Mouse (Mus musculus) hindbrain, embryonic 11.5 days (tissue): ENCODE results near the gene Gm36864. TPM values are rescaled to one million over a fixed set of nuclear protein-coding genes. Genes with fewer than 3 reads are reported as not detected.
"Not testable (repeated sequence)": the region's sequence is repeated elsewhere in the genome, so short reads cannot be mapped to it uniquely, and the experiment has no call there.

Source experiments
- ATAC-seq: fragments of 200-750 bp; cut with Nextera tagmentation; 2 replicates; pipeline ENCODE4 v1.8.0; 2017; ENCODE audit warnings: mild to moderate bottlenecking, moderate TSS enrichment, moderate library complexity; ENCODE audit not compliant: low FRiP score
- DNase-seq: peaks from one replicate; pipeline ENCODE4 v3.0.0-alpha.2; 2015; ENCODE audit warnings: low spot score
- H3K27ac ChIP-seq: fragments of 300-500 bp; sonication (generic); 2 replicates; pipeline ENCODE4 v1.5.1; 2014; ENCODE audit warnings: mild to moderate bottlenecking, low read depth, low read length
- H3K27me3 ChIP-seq: fragments of 300-500 bp; sonication (generic); 2 replicates; pipeline ENCODE4 v1.6.1; 2014; ENCODE audit warnings: mild to moderate bottlenecking, low read length, moderate library complexity, mixed read lengths; ENCODE audit not compliant: control insufficient read depth, insufficient read depth
- H3K36me3 ChIP-seq: fragments of 300-500 bp; sonication (generic); 2 replicates; pipeline ENCODE4 v1.6.1; 2014; ENCODE audit warnings: mild to moderate bottlenecking, low read length, moderate library complexity, mixed read lengths; ENCODE audit not compliant: control insufficient read depth, insufficient read depth
- H3K4me1 ChIP-seq: fragments of 300-500 bp; sonication (generic); replicated peaks from 2 replicates; pipeline ENCODE4 v1.6.1; 2014; ENCODE audit warnings: low read length, mixed read lengths; ENCODE audit not compliant: control insufficient read depth, insufficient read depth
- H3K4me2 ChIP-seq: fragments of 300-500 bp; sonication (generic); replicated peaks from 2 replicates; pipeline ENCODE4 v1.6.1; 2014; ENCODE audit warnings: mild to moderate bottlenecking, low read depth, low read length
- H3K4me3 ChIP-seq: fragments of 300-500 bp; sonication (generic); 2 replicates; pipeline ENCODE4 v1.5.1; 2014; ENCODE audit warnings: low read depth, low read length
- H3K9ac ChIP-seq: fragments of 300-500 bp; sonication (generic); 2 replicates; pipeline ENCODE4 v1.6.1; 2014; ENCODE audit warnings: low read depth, low read length
- H3K9me3 ChIP-seq: fragments of 300-500 bp; sonication (generic); 2 replicates; pipeline ENCODE4 v1.6.1; 2016; ENCODE audit warnings: low read length; ENCODE audit not compliant: control insufficient read depth
- WGBS: fragments of 180-500 bp; shearing (Covaris S2); extraction: QIAGEN DNeasy Blood & Tissue Kit; methylation state at CpG from one replicate; pipeline ENCODE4 v1.1.7; 2014; 5-methylcytosine and 5-hydroxymethylcytosine counted together
- polyA plus RNA-seq: library from polyadenylated mRNA; unstranded; fragments of >200 nt; fragmentation: Nextera tagmentation; extraction: Ambion mirVana; gene quantifications from 2 replicates; pipeline ENCODE4 v1.2.1, GENCODE M21; 2014

The Gm36864 gene
- polyA plus RNA-seq, 1 experiment from 2014 or later: not detected

DNA sequence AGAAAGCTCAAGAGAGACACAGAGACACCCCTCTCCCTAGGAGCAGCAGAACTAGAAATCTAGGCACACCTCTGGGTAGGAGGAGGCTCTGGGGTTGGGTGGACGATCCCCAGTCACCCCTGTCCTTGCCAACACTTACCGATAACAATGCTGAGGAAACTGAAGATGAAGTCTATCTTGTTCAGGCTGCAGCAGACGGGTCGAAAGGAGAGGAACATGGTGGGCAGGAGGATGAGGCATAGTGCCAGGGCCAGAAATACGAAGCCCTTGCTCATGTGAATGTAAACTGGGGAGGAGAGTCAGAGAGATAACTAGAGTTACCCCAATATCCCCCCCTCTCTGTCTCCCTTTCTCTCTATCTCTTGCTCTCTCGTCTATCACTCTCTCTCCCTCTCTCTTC is 13.6 kb upstream of the Gm36864 start:
- 83% methylated on average over 6 of the region's 6 CpGs for WGBS
- not testable (repeated sequence) for H3K36me3 ChIP-seq, H3K4me2 ChIP-seq, H3K9me3 ChIP-seq, H3K4me1 ChIP-seq, H3K27ac ChIP-seq, DNase-seq, H3K27me3 ChIP-seq, H3K9ac ChIP-seq, ATAC-seq, H3K4me3 ChIP-seq

DNA sequence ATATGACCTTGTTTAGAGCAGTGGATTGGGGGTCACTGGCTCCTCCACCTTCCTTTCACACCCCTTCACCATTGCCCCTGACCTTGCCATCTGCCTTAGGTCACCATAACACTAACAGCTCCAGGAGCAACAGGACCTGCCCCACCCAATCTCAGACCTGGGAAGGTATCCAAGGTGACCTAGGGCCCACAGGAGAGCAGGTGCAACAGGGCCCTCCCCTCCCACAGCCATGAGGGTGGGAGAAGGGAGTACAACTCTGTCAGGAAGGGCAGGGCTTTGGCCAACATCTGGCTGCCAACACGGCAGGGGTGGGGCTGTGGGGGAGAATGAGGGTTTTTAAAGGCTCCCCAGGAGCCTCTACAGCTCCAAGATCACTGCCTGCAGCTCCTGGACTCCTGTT is 10.9 kb upstream of the Gm36864 start, which contains the start of gene Klk1:
TSS of gene Klk1 (plus strand) at position 285 of the 400 bp plus-strand sequence.
- H3K9ac ChIP-seq: no peak within 1 kb of the TSS
- no peaks in the 10 kb centered on the region for H3K27me3 ChIP-seq
- H3K27ac ChIP-seq: no peak within 1 kb of the TSS
- H3K4me3 ChIP-seq: no peak within 1 kb of the TSS
- DNase-seq: no peak
- H3K4me1 ChIP-seq: no peaks in the 10 kb centered on the region
- no peaks in the 10 kb centered on the region for H3K9me3 ChIP-seq
- ATAC-seq: no peak
- no peaks in the 10 kb centered on the region for H3K36me3 ChIP-seq
- WGBS: 45% methylated on average over 1 of the region's 1 CpGs
- H3K4me2 ChIP-seq: no peak within 1 kb of the TSS

DNA sequence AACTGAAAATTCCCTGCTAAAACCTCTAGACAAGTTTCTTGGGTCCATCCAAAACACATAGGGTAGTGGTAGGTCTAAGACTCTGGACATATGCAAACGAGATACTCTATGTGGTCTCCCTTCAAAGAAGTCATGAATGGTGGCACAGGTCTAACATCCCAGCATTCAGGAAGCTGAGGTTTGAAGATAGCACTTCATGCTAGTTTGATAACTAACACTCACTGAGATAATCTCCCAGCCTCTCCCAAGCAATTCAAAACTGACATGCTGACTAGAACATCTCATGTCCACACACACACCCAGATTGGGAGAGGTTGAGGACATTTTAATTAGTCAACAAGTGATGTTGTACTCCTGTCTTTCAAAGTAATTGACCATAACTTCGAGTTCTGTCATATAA is 3.9 kb downstream of the Gm36864 start:
- H3K4me3 ChIP-seq: no peak overlapping the region
- no peaks in the 10 kb centered on the region for H3K27me3 ChIP-seq
- no peaks in the 10 kb centered on the region for H3K9me3 ChIP-seq
- no peak for ATAC-seq
- no peak overlapping the region for H3K27ac ChIP-seq
- H3K4me2 ChIP-seq: no peak overlapping the region
- DNase-seq: no peak
- H3K9ac ChIP-seq: no peak overlapping the region
- WGBS: 67% methylated on average over 2 of the region's 2 CpGs
- H3K4me1 ChIP-seq: no peaks in the 10 kb centered on the region
- no peaks in the 10 kb centered on the region for H3K36me3 ChIP-seq

DNA sequence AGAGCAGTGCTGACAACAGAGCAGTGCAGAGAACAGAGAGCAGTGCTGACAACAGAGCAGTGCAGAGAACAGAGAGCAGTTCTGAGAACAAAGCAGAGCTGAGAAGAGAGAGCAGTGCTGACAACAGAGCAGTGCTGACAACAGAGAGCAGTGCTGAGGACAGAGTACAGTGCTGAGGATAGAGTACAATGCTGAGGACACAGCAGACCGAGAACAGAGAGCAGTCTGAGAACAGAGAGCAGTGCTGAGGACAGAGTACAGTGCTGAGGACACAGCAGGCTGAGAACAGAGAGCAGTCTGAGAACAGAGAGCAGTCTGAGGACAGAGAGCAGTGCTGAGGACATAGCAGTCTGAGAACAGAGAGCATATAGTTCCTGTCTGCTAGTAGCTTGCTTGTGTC is 4.7 kb downstream of the Gm36864 start:
- no peak for DNase-seq
- Histone ChIP-seq H3K4me3 (no peak overlapping the region), H3K9me3 (no peaks in the 10 kb centered on the region), H3K4me2 (no peak overlapping the region), H3K9ac (no peak overlapping the region), H3K4me1 (no peaks in the 10 kb centered on the region; the same call in 1 of the 2 replicates), H3K27ac (no peak overlapping the region), H3K27me3 (no peaks in the 10 kb centered on the region), H3K36me3 (no peaks in the 10 kb centered on the region)
- ATAC-seq: no peak
- 57% methylated on average over 1 of the region's 1 CpGs for WGBS

DNA sequence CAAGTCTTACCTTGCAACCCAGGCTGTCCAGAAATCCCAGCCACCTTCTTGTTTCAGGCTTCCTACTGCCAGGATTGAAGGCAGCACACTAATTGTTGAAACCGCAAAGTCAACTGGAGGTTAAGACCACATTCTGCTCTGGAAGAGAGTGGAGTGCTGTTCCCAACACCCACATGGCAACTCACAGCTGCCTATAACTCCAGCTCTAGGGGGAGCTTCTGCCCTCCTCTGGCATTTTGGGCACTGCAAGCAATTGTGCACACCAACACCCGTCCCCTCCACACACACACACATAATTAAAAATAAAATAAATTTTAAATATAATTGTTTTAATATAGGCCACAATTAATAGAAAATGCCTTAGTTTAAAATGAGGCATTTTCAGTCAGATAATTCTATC is 5.2 kb downstream of the Gm36864 start:
- H3K36me3 ChIP-seq: no peaks in the 10 kb centered on the region
- H3K4me1 ChIP-seq: no peaks in the 10 kb centered on the region; the same call in 1 of the 2 replicates
- WGBS: 79% methylated on average over 2 of the region's 2 CpGs

GRCm38 (mm10) chr7:44244080-44244479 is 8.1 kb downstream of the Gm36864 start:
- H3K4me3 ChIP-seq: no peak overlapping the region
- 0 out of 2 replicates have a peak, but pooled peaks cover 1% of the 10 kb centered on the region for H3K36me3 ChIP-seq
- no peak overlapping the region for H3K27ac ChIP-seq
- DNase-seq: no peak
- no peaks in the 10 kb centered on the region for H3K27me3 ChIP-seq
- H3K4me1 ChIP-seq: peaks cover 2% of the 10 kb centered on the region; the same call in 1 of the 2 replicates
- ATAC-seq: no peak
- no peaks in the 10 kb centered on the region for H3K9me3 ChIP-seq
- no peak overlapping the region for H3K9ac ChIP-seq
- H3K4me2 ChIP-seq: no peak overlapping the region
- WGBS: 70% methylated on average over 1 of the region's 1 CpGs

More for the DNA sequence above, 5.2 kb downstream of the Gm36864 start:
- Histone ChIP-seq H3K9ac (no peak overlapping the region), H3K4me3 (no peak overlapping the region), H3K27ac (no peak overlapping the region), H3K27me3 (no peaks in the 10 kb centered on the region), H3K4me2 (no peak overlapping the region), H3K9me3 (no peaks in the 10 kb centered on the region)
- DNase-seq (no peak), ATAC-seq (no peak)

DNA sequence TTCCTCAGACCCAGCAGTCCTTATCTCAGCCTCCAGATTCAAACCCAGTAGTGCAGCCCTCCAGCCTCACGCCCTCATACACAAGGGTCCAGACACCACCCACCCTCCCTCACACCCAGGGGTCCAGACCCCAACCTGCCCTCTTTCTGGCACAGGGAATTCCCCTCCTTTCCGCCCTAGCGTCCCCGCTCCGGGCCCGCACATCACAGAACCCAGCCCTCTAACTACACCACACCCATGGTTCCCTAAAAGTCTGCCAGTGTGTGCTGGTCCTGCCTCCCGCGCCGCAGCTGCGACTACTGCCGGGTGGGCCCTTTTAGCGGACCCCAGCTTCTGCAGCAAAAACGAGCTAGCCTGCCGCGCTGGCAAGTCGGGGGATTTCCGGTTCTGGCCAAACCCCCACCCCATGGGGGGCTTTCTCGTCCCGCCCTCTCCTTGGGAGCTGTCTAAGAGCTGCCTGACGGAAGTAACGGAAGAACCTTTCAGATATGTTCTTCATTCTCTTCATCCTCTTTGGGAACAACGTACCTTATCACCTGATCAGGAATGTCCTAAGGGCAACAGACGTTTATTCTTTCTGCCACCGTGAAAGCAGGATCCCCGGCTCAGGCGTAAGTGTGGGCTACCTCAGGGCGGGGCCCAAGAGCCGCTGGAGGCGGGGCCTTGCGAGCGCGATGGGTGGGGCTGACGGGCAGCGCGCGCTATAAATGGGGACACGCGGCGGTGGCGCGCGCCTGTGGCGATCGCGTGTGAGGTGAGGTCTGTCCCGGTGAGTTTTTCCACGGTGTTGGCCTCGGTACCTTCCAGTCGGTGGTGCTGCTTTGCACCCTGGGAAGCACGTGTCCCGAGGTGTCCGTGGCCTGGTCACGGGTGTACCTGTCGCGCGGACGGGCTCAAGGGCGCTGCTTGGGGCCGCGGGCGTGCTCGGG is 10.3 kb downstream of the Gm36864 start, which contains the start of the genes 1700028J19Rik and 2410002F23Rik:
TSS of gene 1700028J19Rik (minus strand) at position 641 of the 929 bp plus-strand sequence.
TSS of gene 2410002F23Rik (plus strand) at position 668 of the 929 bp plus-strand sequence.
- H3K27me3 ChIP-seq: no peaks in the 10 kb centered on the region
- H3K27ac ChIP-seq: peak within 1 kb of the TSS; percentile 74
- H3K4me3 ChIP-seq: peak within 1 kb of the TSS; percentile 82
- under 1% methylated on average over 62 of the region's 62 CpGs for WGBS
- peak within 1 kb of the TSS; percentile 67 for H3K4me2 ChIP-seq
- H3K4me1 ChIP-seq: peaks cover 4% of the 10 kb centered on the region; the same call in 1 of the 2 replicates
- peak within 1 kb of the TSS; percentile 86 for H3K9ac ChIP-seq
- peak; percentile 88 for ATAC-seq
- H3K36me3 ChIP-seq: peaks cover 17% of the 10 kb centered on the region
- DNase-seq: peak; percentile 92
- H3K9me3 ChIP-seq: no peaks in the 10 kb centered on the region

- Histone ChIP-seq H3K27me3 (no peaks in the 10 kb centered on the region), H3K9ac (peak overlapping the region; percentile 86), H3K4me2 (peak overlapping the region; percentile 67), H3K27ac (peak overlapping the region; percentile 71), H3K36me3 (peaks cover 17% of the 10 kb centered on the region), H3K9me3 (no peaks in the 10 kb centered on the region), H3K4me3 (peak overlapping the region; percentile 82), H3K4me1 (peaks cover 4% of the 10 kb centered on the region; the same call in 1 of the 2 replicates)
- peak; percentile 19 for ATAC-seq
- under 1% methylated on average over 22 of the region's 23 CpGs for WGBS
- peak; percentile 73 for DNase-seq
These were observed 11.1 kb downstream of the Gm36864 start for GRCm38 (mm10) chr7:44246984-44247470.
